Comparison of ENCODE assay signal across 10 mouse cellular contexts in genomic region chr12:99083616-99084015, GRCm38 (mm10).
A peak's percentile ranks its signal among the peaks of the same experiment; 100 is the strongest.
DNase-seq lines count a peak whose midpoint lies in the region; ATAC-seq lines count a peak whose summit lies in the region.
"Had no signal": no experiment of that assay in that cellular context is flagged by ENCODE, and none has a peak within 500 bp of the region (broad histone marks: within the 10 kb centered on the region; RNA-seq: fewer than 3 reads in every experiment).

No protein-coding gene starts in this region.

- peak overlapping the region; percentile 24 for H3K4me2 ChIP-seq in forebrain, embryonic 16.5 days (ENCODE audit: low read length)
- H3K4me2 ChIP-seq: heart, embryonic 15.5 days had no signal

- no peaks in the 10 kb centered on the region for H3K36me3 ChIP-seq in forebrain, embryonic 16.5 days (ENCODE audit: control insufficient read depth, insufficient read depth)
- H3K36me3 ChIP-seq in midbrain, embryonic 10.5 days, result no peaks in the 10 kb centered on the region
- H3K36me3 ChIP-seq: heart, embryonic 15.5 days had no signal

- H3K4me3 ChIP-seq in forebrain, embryonic 16.5 days (replicated peaks; ENCODE audit: low read length), result no peak overlapping the region
- H3K4me3 ChIP-seq in midbrain, embryonic 10.5 days, result peak overlapping the region; percentile 14; the same call in 1 of the 2 replicates
- H3K4me3 ChIP-seq: erythroblast, embryonic 14.5 days; heart, embryonic 15.5 days had no signal

- H3K9me3 ChIP-seq in forebrain, embryonic 16.5 days (ENCODE audit: control insufficient read depth, low read length), result no peaks in the 10 kb centered on the region
- H3K9me3 ChIP-seq in midbrain, embryonic 10.5 days (replicated peaks), result no peaks in the 10 kb centered on the region
- H3K9me3 ChIP-seq: heart, embryonic 15.5 days had no signal

- H3K9ac ChIP-seq in forebrain, embryonic 16.5 days (replicated peaks; ENCODE audit: low read depth, low read length), result no peak overlapping the region
- H3K9ac ChIP-seq: heart, embryonic 15.5 days had no signal

- peak; percentile 17 for DNase-seq in cerebellum, adult 9-11 months
- DNase-seq in cerebellum, postnatal 14 days, result no peak
- DNase-seq in ES-CJ7 (ENCODE audit: low read depth, low spot score), result peak; percentile 30
- DNase-seq in midbrain, embryonic 10.5 days (ENCODE audit: low spot score), result peak; percentile 20
- no peak for DNase-seq in spleen, postnatal 10 days (ENCODE audit: low spot score in 2 of 2)
- DNase-seq in adrenal gland, adult 2 months, result no peak
- no peak for DNase-seq in kidney, adult 18-20 months

- 40% methylated on average over 11 of the region's 11 CpGs for WGBS in forebrain, embryonic 16.5 days
- 46% methylated on average over 11 of the region's 11 CpGs for WGBS in midbrain, embryonic 10.5 days

- no peak overlapping the region for H3K27ac ChIP-seq in forebrain, embryonic 16.5 days (ENCODE audit: low read length)
- peak overlapping the region; percentile 77 for H3K27ac ChIP-seq in midbrain, embryonic 10.5 days (replicated peaks)
- H3K27ac ChIP-seq: heart, embryonic 15.5 days had no signal

- no peaks in the 10 kb centered on the region for H3K27me3 ChIP-seq in forebrain, embryonic 16.5 days (replicated peaks; ENCODE audit: control insufficient read depth, insufficient read depth, low read length)
- peaks cover 16% of the 10 kb centered on the region; the same call in 1 of the 2 replicates for H3K27me3 ChIP-seq in midbrain, embryonic 10.5 days (ENCODE audit: low read depth, poor library complexity, severe bottlenecking)

- ATAC-seq in forebrain, embryonic 16.5 days, result no peak

- H3K4me1 ChIP-seq in forebrain, embryonic 16.5 days (replicated peaks; ENCODE audit: control insufficient read depth, insufficient read depth, low read length), result peaks cover 28% of the 10 kb centered on the region
- peaks cover 48% of the 10 kb centered on the region for H3K4me1 ChIP-seq in midbrain, embryonic 10.5 days

Comparison
In these comparisons a context has a peak if more than half of its experiments do, and no peak if none do; other contexts are left out.
1. DNase-seq: peak in cerebellum, adult 9-11 months (single experiment), ES-CJ7 (single experiment) and midbrain, embryonic 10.5 days (single experiment); none in cerebellum, postnatal 14 days (0 of 2), spleen, postnatal 10 days (0 of 2), adrenal gland, adult 2 months (single experiment) and kidney, adult 18-20 months (single experiment).